Mouse (Mus musculus): ENCODE data around the gene Cpsf3. TPM values are rescaled to one million over a fixed set of nuclear protein-coding genes. Genes with fewer than 3 reads are reported as not detected.

Gene Cpsf3
- 10 to 100 TPM; 43.6 to 48.4 TPM for total RNA-seq (2021)
- long read RNA-seq, experiment 1, transcript Cpsf3-201 (18 exons, 2,499 nt) = major isoform, 61 of 77 reads
- long read RNA-seq, experiment 1, partial matches to known transcripts = 9 of 77 reads
- long read RNA-seq, experiment 1, other reads (novel, unspliced or antisense) = 7 of 77 reads
- long read RNA-seq, experiment 2, transcript Cpsf3-201 (18 exons, 2,499 nt) = major isoform, 40 of 46 reads
- long read RNA-seq, experiment 2, partial matches to known transcripts = 3 of 46 reads
- long read RNA-seq, experiment 2, other reads (novel, unspliced or antisense) = 3 of 46 reads

DNA sequence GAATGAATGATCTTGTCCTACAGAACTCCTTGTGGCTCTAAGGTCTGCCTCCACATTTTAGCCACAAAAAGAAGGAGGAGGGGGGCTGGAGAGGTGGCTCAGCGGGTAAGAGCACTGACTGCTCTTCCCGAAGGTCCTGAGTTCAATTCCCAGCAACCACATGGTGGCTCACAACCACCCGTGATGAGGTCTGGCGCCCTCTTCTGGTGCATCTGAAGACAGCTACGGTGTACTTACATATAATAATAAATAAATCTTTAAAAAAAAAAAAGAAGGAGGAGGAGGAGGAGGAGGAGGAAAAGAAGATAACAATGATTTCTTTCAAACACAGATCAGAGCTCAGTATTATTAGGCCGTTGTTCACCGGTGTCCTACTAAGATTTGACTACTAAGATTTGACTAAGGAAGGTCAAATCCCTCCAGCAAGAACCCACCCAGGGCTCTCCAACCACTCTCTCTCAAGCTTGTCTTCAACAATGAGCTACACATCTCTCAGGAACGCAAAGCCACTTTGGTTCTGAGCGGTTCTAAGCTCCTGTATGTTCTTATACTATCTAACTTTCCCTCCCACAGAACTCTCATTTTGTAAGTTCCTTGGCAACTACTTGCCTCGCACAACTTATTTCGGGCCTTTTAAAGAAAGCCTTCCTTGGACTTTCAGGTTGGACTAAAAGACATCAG, at the start of gene Cpsf3:
Gene Cpsf3, plus strand, starts transcription at position 631 of the 681 bp plus-strand sequence.
- intact Hi-C loops (cut with DNase I) = no loop called here
- no peak for DNase-seq (ENCODE audit: low spot score in 2 of 2)

- DNase-seq (ENCODE audit: low spot score in 2 of 2) = no peak
- intact Hi-C loops (cut with DNase I) = no loop called here
These were observed 43.2 kb upstream of the Cpsf3 start for GRCm38 (mm10) chr12:21241965-21242364.

DNA sequence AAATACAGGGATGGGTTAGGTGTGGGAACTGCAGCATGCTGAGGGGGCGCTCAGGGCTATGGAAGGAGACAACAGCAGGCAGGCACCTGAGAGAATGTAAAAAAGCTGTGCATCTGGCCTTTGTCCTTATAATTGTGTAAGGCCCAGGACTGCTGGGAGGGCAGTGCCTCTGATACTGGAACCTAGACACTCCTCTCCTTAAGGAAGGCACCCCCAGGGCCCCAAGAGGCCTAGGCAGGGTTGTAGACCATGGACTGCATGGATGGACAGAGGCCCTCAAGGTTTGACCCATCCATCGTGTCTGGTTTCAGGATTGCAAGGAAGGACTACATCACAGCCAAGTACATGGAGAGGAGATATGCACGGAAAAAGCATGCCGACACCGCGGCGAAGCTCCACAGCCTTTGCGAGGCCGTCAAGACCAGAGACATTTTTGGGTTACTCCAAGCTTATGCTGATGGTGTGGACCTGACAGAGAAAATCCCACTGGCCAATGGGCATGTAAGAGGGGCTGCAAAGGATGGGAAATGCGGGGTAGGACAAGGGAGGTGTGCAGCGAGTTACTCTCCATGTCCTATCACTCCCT, 40.7 kb upstream of the Cpsf3 start:
- DNase-seq (ENCODE audit: low spot score in 2 of 2) = no peak
- intact Hi-C loops (cut with DNase I) = no loop called here

DNA sequence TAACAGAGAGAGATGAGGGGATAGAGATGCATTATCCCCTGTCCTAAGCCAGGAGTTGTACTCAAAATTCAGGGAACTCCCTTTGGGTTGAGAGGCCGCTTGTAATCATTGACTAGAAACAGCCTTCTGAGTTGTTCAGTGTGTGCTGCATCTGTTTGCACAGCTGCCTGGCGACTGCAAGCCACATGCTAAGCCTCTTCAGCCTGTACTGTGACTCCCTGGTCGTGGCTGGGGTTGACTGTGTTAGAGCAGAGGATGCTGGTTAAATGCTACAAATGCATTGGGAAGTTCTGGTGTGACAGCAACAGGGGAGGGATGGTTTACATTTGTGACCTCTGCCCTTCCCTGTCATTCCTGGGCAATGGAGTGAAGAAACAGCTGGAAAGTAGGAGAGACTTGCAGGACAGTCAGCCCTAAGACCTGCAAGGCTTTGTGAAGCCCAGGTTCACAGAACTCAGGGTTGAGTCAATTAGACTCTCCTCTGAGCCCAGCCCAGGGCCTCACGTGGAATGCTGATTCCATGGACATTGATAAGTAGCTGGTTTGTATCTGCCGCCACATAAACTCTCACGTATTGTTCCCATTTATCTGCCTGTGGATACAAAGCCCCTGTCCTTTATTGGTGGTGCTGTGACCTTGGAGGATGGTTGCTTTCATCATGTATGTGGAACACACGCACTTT, 37.3 kb upstream of the Cpsf3 start:
- intact Hi-C loops (cut with DNase I) = no loop called here
- DNase-seq (ENCODE audit: low spot score in 2 of 2) = no peak

GRCm38 (mm10) chr12:21260494-21261256, 24.5 kb upstream of the Cpsf3 start:
- peak in 1 of 2 experiments; percentile 27 for DNase-seq (ENCODE audit: low spot score in 2 of 2)
- intact Hi-C loops (cut with DNase I) = loop anchor here (10.0 kb wide), 1 partner anchor 176 kb away; no protein-coding TSS in a partner anchor

DNA sequence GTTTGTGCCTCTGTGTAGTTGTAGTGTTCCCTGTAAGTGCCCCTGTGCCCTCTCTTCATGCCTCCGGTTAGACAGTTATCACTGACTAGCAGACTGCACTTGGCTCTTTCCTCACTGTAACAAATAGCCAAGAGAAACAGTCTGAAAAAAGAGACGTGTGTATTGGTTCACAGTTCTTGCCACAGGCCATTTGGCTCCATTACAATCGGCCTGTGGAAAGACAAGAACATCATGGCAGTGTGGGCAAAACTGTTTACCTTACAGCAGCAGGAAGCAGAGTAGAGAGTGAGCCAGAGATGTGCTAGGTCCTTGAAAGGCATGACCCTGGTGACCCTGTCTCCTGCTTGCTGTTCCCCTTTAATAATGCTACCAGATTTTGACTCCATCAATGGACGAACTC, 23.7 kb upstream of the Cpsf3 start:
- intact Hi-C loops (cut with DNase I) = loop anchor here (10.0 kb wide), 1 partner anchor 177 kb away; no protein-coding TSS in a partner anchor
- DNase-seq (ENCODE audit: low spot score in 2 of 2) = no peak

DNA sequence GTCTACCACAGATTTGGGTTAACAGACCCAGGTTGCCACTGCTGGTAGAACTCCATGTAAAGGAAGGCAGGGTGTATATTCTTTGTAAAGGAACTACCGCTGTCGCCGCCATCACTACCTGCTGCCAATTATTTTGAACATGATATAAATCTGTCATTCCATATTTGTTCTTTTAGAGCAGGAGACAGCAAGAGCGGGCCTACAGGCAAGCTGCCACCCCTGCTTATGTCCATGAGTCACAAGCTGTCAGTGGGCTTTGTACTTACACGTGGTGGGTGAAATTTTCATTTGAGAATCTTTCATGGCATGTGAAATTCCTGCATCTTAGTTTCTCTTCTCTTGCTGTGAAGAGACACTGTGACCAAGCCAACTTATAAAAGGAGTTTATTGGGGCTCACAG, 21.9 kb upstream of the Cpsf3 start:
- DNase-seq (ENCODE audit: low spot score in 2 of 2) = peak in 1 of 2 experiments; percentile 41
- intact Hi-C loops (cut with DNase I) = loop anchor here (10.0 kb wide), 1 partner anchor 178 kb away; no protein-coding TSS in a partner anchor

DNA sequence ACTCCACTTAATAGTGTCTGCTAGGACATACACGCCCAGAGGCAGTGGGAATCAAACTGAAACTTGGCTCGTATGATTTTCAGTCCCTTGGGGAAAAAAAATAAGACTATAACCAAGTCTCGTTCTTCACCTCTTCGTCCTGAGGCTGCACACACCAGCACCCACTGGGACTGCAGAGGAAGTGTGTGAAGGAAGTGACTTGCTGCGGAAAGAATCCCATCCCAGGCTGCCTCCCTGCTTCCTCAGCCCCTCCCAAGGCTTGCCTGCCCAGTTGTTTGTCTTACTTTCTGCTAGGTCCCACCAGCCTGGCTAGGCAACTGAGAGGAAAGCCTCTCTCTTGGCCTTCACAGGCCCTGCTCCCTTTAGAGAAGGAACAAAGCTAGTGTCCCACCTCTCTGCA, 20.9 kb upstream of the Cpsf3 start:
- intact Hi-C loops (cut with DNase I) = loop anchor here (2.0 to 10.0 kb wide), 2 partner anchors 153 to 179 kb away; no protein-coding TSS in a partner anchor
- no peak for DNase-seq (ENCODE audit: low spot score in 2 of 2)

DNA sequence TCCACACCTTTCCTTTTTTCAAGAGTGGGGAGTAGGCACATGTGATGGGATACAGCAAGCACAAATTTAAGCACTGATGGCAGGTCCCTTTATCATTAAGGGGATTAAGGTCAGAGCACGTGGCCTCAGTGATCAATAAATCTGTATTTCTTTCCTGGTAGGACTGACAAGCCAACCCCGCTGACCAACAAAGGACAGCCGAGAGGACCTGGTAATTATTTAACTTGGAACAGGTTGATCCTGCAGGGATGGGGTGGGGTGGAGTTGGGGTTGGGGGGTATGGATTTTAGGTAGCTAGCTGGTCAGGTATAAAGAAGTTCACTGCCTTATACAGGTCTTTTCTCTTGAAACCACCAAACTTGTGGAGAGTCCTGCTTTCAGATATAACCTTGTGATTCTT, 20.2 kb upstream of the Cpsf3 start:
- intact Hi-C loops (cut with DNase I) = loop anchor here (2.0 to 10.0 kb wide), 3 partner anchors 133 to 180 kb away; no protein-coding TSS in a partner anchor
- no peak for DNase-seq (ENCODE audit: low spot score in 2 of 2)

DNA sequence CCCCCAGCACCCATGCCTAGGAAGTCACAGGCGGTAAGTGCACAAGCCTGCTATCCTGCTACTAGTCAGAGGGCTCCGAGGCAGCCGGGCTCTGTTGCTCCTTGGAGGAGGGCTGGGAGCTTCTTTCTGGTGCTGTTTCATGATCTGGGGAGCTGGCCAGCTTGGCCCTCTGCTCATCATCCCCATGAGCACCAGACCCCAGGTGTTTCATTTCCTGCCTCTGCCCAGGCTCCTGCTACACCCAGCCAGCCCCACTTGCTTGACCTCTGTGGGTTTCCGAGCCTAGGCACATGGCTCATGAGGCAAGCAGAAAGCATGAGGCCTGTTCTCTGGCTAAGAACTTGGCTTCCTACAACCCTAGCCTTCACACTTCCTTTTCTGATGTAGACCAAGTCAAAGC, 19.7 kb upstream of the Cpsf3 start:
- DNase-seq (ENCODE audit: low spot score in 2 of 2) = no peak
- intact Hi-C loops (cut with DNase I) = loop anchor here (2.0 to 10.0 kb wide), 3 partner anchors 133 to 181 kb away; no protein-coding TSS in a partner anchor

DNA sequence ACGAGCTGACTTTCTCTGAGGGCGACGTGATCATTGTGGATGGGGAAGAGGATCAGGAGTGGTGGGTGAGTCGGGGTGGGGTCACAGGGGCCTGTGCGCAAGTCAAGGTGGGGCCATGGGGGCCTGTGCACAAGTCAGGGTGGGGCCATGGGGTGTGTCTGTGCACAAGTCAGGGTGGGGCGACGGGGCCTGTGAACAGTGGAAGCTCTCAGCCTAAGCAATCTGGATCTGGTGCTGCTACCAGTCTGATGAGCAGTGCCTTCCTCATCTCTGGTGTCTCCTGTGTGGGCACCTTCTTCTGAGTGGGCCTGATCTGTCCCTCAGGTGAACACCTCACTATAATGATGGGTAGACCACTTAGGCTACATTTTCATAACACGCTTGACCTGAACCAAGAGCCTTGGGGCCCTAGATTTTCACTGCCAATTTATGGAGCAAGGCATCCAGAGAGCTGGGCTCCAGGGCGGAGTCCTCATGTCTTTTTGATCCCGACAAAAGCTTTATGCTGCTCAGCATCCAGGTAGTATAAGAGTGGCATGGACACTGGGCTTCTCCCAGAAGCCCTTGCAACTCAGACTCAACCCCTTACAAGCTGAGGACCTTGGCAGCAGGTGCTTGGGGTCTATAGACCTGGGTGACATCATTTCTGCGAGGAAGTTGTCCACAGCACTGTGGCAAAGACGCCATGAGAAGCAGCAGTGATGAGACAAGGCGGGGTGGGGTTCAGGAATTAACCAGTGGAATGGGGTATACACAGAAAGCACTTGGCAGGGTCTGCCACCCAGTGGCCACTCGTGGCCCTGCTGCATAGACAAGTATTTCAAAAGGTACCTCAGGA, 19.0 kb upstream of the Cpsf3 start:
- peak; percentile 80 to 90 for DNase-seq (ENCODE audit: low spot score in 2 of 2)
- intact Hi-C loops (cut with DNase I) = loop anchor here (2.0 to 10.0 kb wide), 4 partner anchors 33 to 181 kb away; no protein-coding TSS in a partner anchor

- intact Hi-C loops (cut with DNase I) = loop anchor here (2.0 to 10.0 kb wide), 3 partner anchors 34 to 182 kb away; no protein-coding TSS in a partner anchor
- DNase-seq (ENCODE audit: low spot score in 2 of 2) = no peak
These were observed 18.4 kb upstream of the Cpsf3 start for GRCm38 (mm10) chr12:21266784-21267098.

- intact Hi-C loops (cut with DNase I) = loop anchor here (5.0 to 10.0 kb wide), 2 partner anchors 136 to 183 kb away; no protein-coding TSS in a partner anchor
These were observed 17.0 kb upstream of the Cpsf3 start for GRCm38 (mm10) chr12:21268083-21268616.

GRCm38 (mm10) chr12:21274446-21274845, 10.7 kb upstream of the Cpsf3 start:
- intact Hi-C loops (cut with DNase I) = no loop called here
- DNase-seq (ENCODE audit: low spot score in 2 of 2) = no peak

More at GRCm38 (mm10) chr12:21268083-21268616, 17.0 kb upstream of the Cpsf3 start:
- no peak for DNase-seq (ENCODE audit: low spot score in 2 of 2)

DNA sequence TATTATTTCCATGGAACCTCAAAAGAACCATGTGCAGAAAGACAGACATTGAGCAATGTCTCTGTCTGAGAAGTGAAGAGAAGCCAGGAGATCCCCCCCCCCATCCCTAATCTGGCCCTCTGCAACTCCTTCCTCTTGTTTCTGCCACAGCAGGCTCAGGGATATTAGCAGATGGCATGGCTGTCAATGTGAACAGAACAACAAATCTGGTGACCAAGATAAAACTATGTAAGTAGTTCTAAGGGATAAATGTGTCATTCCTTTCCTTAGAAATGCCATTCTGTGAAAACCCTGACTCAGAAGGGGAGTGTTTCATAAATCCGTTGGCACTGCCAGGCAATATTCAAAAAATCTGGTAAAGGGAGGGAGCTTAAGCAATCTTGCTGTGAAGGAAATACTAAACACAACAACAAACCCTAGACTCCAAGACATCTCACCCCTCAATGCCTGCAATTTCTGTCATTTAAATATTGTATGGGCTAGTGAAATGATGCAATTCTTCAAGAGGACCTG, 7.8 kb upstream of the Cpsf3 start:
- DNase-seq (ENCODE audit: low spot score in 2 of 2) = no peak
- intact Hi-C loops (cut with DNase I) = no loop called here

DNA sequence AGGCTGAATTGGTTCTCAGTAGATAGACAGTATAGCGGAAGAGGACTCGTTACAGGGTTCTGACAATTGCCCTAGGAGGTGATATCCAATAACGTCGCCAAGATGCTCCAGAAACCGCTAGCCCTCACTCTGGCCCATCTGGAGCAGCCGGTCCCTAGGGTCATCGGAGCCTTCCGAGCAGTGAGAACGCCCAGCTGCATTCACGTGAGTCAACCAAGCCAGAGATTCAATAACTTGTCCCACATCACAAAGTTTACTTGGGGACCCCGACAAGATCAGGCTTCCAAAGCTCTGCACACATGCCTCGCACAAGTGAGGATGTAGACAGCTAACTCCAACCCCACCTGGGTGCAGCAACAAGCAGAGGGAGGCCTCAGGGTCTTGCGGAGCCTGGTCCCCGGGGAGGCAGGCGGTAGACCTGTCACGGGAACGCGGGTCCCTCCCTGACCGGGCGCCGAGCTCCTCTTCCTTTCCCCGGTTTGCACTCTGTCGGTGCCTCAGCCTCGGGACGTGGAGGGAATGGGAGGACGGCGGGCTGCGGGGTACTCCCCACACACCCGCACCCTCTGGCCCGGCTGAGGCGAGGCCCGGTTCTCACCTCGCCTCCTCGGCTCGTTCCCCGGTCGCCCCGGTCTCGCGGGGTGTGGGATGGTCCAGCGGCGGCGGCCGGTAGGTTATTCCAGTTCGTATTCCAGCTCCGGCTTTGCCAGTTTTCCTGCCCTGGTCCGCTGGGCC, 484 bp downstream of the Cpsf3 start:
- intact Hi-C loops (cut with DNase I) = no loop called here

GRCm38 (mm10) chr12:21286243-21286622, 1.0 kb downstream of the Cpsf3 start, which contains the start of gene Itgb1bp1:
Gene Itgb1bp1 (minus strand): TSS chr12:21286284.
- intact Hi-C loops (cut with DNase I) = no loop called here

More for the DNA sequence above, 484 bp downstream of the Cpsf3 start:
- no peak for DNase-seq (ENCODE audit: low spot score in 2 of 2)

More at GRCm38 (mm10) chr12:21286243-21286622, 1.0 kb downstream of the Cpsf3 start, which contains the start of gene Itgb1bp1:
- DNase-seq (ENCODE audit: low spot score in 2 of 2) = peak; percentile 99 to 100

Measured in left cerebral cortex, postnatal 14 days (tissue).